Mouse (Mus musculus) E14TG2a.4 (cell line): ENCODE results near the gene Magee1.
A peak's percentile ranks its signal among the peaks of the same experiment; 100 is the strongest.
"Not testable (repeated sequence)": the region's sequence is repeated elsewhere in the genome, so short reads cannot be mapped to it uniquely, and the experiment has no call there.

ENCODE experiments used
- H3K27me3 ChIP-seq: 2 replicates; pipeline ENCODE4 v1.6.1; 2014; ENCODE audit warnings: low read length, control low read depth; ENCODE audit not compliant: insufficient read depth
- H3K36me3 ChIP-seq: 2 replicates; pipeline ENCODE4 v1.6.1; 2014; ENCODE audit warnings: low read length, control low read depth; ENCODE audit not compliant: insufficient read depth
- H3K4me1 ChIP-seq: replicated peaks from 2 replicates; pipeline ENCODE4 v1.6.1; 2014; ENCODE audit warnings: low read depth, low read length, control low read depth
- H3K4me3 ChIP-seq: replicated peaks from 2 replicates; pipeline ENCODE4 v1.5.1; 2014; ENCODE audit warnings: mild to moderate bottlenecking, low read length
- H3K9me3 ChIP-seq: 2 replicates; pipeline ENCODE4 v1.6.1; 2014; ENCODE audit warnings: low read length, control low read depth
- CTCF ChIP-seq: conservative IDR thresholded peaks from 2 replicates; pipeline ENCODE4 v1.5.1; 2014; ENCODE audit warnings: low read length
- NANOG ChIP-seq: IDR thresholded peaks from 2 replicates; pipeline ENCODE4 v1.6.1; 2014; ENCODE audit warnings: borderline replicate concordance, low read length, mixed read lengths
- POU5F1 ChIP-seq: IDR thresholded peaks from 2 replicates; pipeline ENCODE4 v1.6.1; 2014; ENCODE audit warnings: low read length, borderline replicate concordance

Gene Magee1

DNA sequence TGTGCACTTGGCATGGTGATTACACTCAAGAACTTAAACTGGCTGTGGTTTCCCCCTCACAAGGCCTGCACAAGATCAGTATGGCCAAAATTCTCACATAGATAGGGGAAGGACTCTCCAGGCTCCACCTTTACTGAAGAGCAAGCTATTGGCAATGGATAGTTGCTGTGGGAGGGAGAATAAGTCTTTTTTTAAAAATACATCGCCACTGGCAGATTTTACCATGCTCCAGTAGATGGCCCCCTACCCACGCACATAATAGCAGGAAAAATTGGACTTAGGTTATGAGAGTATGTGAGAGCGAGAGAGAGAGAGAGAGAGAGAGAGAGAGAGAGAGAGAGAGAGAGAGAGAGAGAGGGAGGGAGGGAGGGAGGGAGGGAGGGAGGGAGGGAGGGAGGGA, 4.7 kb downstream of the Magee1 start:
- Histone ChIP-seq H3K27me3 (peaks cover 23% of the 10 kb centered on the region), H3K9me3 (no peaks in the 10 kb centered on the region), H3K4me3 (no peak overlapping the region), H3K4me1 (peaks cover 6% of the 10 kb centered on the region), H3K36me3 (no peaks in the 10 kb centered on the region)
- TF ChIP-seq NANOG (no peak), POU5F1 (no peak), CTCF (no peak)

DNA sequence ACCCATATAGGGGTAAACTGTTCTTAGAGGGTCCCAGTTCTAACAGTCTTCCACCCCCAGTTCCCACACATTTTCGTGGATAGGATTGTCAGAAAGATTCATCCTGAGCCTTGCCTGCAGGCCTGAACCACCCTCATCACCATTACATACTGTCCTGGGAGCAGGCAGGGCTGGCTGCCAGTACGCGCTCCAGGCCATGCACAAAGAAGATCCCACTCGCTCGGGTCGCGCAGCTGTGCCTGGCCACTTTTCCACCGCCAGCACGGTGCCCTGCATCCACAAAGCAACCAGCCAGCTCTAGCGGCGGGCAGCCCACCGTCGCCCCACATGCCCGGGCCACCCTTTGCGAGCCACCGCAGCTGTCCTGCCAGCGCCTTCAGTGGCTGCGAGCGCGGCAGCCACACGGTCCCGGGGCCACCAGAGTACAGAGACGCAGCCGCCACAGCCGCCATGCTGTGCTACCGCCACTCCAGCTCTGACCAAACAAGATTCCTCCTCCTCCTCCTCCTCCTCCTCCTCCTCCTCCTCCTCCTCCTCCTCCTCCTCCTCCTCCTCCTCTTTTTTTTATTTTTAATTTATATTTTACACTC, 31.8 kb downstream of the Magee1 start:
- peak overlapping the region; percentile 73 for H3K4me3 ChIP-seq
- H3K9me3 ChIP-seq: no peaks in the 10 kb centered on the region
- no peaks in the 10 kb centered on the region for H3K36me3 ChIP-seq
- H3K4me1 ChIP-seq: no peaks in the 10 kb centered on the region
- TF ChIP-seq NANOG (no peak), CTCF (no peak), POU5F1 (no peak)
- H3K27me3 ChIP-seq: no peaks in the 10 kb centered on the region

DNA sequence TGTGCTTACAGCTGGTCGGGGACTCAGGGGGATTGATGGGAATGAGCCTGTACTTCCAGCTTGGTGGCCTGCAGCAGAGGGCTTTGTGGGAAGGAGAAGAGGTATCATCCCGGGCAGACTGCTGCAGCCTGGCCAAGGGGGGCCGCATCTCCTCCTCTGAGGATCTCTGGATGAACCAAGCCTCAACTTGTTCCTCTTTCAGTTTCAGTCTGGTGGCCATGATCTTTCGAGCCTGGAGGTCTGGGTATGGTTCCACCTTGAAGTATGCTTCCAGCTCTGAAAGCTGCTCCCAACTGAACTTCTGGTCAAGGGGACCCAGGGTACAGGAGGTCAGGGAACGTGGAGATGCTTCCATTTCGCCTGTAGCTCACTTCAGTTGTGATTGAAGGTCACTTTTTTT, 44.8 kb downstream of the Magee1 start:
- H3K4me3 ChIP-seq, H3K4me1 ChIP-seq, H3K27me3 ChIP-seq, H3K36me3 ChIP-seq, H3K9me3 ChIP-seq: not testable (repeated sequence)

DNA sequence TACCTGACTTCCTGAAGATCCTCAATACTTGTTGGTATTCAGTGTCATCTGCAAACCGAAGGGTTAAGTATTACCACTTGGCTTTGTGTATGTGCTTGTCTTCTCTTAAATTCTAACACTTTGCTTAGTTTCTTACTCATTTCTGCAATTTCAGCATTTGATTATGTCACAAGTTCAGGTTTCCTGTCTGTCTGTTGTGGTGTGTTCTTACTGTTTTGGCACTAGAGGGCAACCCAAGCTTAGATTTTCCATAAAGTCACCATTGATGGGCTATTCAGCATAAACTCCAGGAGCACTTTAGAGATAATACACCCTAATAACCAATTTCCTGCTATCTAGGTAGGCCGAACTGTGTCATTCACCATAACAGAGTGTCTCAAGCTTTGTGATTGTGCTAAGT, 47.0 kb downstream of the Magee1 start:
- Histone ChIP-seq H3K4me3 (no peak overlapping the region), H3K4me1 (no peaks in the 10 kb centered on the region), H3K9me3 (no peaks in the 10 kb centered on the region), H3K36me3 (no peaks in the 10 kb centered on the region), H3K27me3 (no peaks in the 10 kb centered on the region)
- TF ChIP-seq POU5F1 (no peak), NANOG (no peak), CTCF (no peak)
